Mouse (Mus musculus): ENCODE results near the gene Cemip2.

The Cemip2 gene

GRCm38 (mm10) chr19:21868471-21868870 is 90.3 kb downstream of the Cemip2 start:
- DNase-seq, result no peak

DNA sequence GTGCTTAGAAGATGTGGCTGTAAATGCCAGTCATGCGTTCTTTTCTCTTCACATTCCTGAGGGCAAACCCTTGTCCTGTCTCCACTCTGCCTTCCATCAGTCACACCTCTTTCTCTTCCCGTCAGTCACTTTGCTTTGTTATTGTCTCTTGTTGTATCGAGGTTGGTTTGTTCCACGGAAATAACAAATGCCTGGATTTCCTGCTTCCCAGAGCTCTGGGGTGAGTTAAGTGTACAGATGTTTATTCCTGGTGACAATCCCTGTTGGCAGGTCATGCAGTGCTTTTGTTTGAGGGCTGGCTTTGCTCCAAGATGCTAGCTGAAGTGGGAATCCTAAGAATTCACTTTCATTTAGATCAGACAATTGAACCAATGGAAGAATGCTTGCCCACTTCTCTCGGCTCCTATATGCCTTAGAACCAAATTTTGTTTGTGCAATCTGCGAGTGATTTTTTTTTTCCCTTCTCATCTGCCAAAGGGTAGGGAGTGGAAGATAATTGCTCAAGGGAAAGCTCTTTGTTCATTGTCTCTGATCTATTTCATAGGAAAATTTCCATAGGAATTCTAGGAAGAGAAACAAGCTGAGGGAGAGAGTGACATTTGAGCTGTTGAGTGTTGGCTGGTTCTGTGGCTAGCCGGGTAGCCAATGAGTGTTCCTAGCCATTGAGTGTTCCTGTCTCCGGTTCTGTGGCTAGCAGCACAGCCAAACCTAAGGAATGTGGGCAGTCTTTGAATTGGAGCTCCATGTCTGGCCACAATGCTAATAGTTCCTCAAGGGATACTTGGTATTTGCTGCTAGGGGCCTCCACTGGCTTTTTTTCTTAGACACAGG is 104.2 kb downstream of the Cemip2 start:
- DNase-seq, result no peak

GRCm38 (mm10) chr19:21883053-21883452 is 104.9 kb downstream of the Cemip2 start:
- DNase-seq, result no peak

DNA sequence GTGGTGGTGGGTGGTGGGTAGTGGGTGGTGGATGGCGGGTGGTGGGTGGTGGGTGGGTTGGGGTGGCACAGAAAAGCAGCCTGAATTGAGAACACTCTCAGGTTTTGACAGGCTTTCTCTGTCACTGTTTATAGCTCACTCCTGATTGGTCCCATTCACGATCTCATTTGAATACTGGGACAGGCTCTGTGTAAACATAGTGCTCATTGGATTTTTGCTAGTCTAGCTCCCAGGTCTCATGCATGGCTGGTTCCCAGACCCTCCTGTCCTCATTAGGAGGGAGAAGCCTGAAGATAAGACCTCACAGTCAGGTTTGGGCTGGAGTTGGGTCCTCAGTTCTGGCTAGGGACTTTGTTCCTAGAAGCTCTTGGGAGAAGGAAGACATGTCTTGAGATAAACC is 105.8 kb downstream of the Cemip2 start:
- no peak for DNase-seq

- DNase-seq, result no peak
These were observed 106.2 kb downstream of the Cemip2 start for GRCm38 (mm10) chr19:21884385-21884784.

DNA sequence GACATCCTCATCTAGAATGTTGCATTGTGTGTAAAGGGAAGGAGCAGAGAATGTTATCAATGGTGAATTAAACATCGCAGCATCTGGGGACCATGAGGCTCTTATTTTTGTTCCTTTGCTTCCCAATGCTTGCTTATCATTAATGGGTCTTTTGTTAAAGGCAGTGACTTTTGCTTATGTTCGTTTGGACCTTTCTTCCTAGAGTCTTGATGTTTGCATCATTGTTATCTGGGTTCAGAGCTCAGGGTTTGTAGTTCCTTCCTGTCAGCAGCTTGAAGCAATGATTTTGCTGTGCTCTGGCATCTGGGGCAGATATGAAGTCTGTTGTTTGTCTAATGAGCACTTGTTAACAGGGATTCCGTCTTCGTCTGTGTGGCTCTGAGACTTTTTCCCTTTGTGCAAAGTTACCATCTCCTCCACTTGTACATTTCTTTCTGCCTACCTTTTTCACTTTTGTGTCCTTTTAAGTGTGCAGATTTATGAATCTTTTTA is 108.1 kb downstream of the Cemip2 start:
- DNase-seq, result no peak

GRCm38 (mm10) chr19:21890699-21891098 is 112.6 kb downstream of the Cemip2 start:
- no peak for DNase-seq

DNA sequence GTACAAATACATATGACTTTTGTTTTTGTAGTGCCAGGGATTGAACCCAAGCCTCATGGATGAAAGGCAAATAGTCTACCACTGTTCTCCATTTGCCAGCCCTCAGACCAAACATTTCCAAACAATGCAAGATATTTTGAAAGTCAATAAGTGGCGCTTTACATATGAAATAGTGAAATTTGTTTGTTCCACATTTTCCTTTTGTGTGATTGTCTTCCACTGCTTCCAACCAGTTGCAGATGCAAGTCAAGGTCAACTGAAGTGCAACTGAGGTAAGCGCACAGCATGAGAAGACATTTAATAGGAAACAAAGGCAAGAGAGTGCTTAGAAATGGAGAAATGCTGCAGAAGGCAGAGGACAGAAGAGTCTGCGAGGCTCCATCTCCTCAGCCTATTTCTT is 116.7 kb downstream of the Cemip2 start:
- DNase-seq, result no peak

DNA sequence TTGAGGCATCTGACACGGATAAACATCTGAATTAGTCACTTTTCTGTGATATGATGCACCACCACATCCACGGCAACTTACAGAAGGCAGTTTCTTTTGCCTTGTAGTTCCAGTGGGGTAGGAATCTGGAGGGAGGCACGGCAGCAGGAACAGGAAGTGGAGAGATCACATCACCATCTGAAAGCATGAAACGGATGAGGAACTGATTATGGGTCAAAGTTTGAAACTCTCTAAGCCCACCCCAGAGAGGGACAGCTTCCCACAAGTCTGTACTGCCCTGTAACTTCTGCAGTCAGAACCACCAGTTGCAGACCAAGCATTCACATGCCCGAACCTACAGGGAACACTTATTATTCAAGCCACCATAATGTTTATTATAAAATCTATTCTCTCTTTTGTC is 117.4 kb downstream of the Cemip2 start:
- DNase-seq, result no peak

DNA sequence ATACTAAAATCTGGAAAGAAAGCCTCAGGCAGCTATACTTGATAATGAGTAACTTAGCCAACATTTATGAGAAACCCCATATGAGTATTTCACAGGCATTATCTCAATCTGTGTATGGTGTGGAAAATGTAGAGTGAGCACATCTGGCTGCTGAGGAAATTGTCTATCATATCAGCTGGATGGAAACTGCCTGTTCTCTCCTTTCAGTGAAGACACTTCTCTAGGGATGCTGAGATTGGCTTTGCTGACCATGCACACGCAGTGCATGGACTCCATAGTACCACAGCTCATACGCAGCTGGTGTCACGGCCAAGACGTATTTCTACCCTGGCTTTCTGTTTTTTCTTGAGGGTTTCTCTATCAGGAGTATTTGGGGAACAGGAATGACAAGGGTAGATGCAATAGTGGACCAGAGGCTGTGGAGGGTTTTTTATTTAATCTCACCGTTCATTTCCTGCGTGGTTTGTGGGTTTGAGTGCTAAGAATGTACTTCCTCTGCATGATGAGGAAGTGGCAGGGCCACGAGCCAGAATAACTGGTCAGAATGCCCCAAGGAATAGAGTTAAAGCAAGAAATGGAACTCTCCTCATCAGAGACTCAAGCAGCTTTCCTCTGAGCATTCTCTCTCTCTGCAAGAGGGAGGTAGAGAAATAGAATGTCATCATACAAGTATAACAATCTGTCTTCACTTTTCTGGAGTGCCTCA is 119.1 kb downstream of the Cemip2 start:
- no peak for DNase-seq

GRCm38 (mm10) chr19:21898015-21898939 is 120.1 kb downstream of the Cemip2 start:
- no peak for DNase-seq

Data from thymus, postnatal 14 days (tissue).